Mouse (Mus musculus) kidney, adult 10 weeks (tissue): Measurements from ENCODE around the gene Smim1. TPM values are rescaled to one million over a fixed set of nuclear protein-coding genes. Genes with fewer than 3 reads are reported as not detected.

Experiments used
- polyA plus RNA-seq: library from polyadenylated mRNA; stranded (reverse); fragments of 350-450 nt; fragmentation: Illumina TruSeq; extraction: RNeasy Lipid Tissue Mini Kit (QIAGEN cat#74804); gene quantifications from one replicate; pipeline ENCODE4 v1.2.3, GENCODE M21; 2014; ENCODE audit warnings: low read depth, low replicate concordance

The Smim1 gene
- 1.7 TPM for polyA plus RNA-seq

DNA sequence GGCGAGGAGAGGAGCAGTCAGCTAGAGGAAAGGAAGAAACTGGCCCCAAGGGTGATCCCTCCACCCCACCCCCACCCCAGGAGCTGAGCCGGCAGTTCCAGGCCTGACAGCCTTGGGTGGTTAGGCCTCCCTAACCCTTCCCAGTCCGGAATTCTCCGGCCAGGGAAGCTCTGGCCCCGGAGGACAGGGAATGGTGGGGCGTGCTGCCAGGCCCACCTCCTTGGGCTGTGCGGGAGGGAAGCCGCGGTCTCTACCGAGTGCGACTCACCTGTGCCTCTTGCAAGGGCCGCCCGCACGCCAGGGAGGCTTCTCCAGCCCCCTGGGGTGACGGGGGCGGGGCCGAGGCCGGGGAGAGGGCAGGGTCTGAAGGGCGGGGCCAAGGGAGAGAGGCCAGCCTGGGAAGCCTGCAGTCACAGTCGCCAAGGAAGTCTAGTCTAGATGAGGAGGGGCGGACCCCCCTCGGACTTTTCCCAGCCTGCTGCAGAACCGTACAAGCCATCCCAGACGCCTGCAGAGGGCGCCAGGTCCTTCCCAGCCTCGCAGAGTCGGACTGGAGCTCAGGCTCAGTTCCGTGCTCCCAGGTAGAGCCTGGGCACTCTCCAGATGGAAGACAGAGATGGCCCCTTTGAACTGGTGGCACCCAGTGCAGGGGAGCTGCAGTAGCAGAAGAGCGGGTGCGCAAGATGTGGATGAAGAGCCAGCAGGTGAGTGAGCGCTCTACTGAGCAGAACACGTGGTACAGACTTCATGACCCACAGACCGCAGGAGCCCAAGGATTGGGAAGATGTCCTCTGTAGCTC is at the start of gene Smim1:
Gene Smim1 (minus strand): TSS at position 590 of the 800 bp plus-strand sequence.

DNA sequence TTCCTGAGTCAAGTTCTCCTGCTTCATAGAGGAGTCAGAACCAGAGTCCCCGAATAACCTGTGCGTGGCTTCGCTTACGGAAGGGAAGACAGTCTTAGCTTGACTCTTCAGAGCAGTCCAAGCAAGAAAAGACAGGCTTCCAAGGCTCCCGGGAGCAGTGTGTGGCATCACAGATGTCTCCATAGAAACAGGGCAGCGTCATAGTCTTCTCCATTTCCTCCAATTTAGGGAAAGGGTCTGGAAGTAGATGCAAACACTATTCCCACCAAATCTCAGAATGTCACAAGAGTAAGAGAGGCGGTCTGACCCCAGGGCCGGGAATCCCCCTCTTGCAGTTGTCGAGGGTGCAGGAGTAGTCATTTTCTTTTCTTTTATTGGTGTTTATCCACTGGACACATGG is 16.5 kb upstream of the Smim1 start, which contains the start of gene Ccdc27:
Gene Ccdc27 (minus strand): TSS at position 101 of the 400 bp plus-strand sequence.

DNA sequence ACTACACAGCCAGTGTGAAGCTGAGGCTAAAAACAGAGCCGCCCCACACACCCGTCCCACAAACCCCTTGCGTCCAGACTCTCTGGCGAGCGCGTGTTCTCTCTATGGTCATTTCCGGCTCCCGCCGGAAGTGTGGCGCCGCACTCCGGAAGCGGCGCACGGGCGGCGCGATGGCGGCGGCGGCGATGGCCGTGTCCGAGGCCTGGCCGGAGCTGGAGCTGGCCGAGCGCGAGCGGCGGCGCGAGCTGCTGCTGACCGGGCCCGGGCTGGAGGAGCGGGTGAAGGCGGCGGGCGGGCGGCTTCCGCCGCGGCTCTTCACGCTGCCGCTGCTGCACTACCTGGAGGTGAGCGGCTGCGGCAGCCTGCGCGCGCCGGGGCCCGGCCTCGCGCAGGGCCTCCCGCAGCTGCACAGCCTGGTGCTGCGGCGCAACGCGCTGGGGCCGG is 14.4 kb downstream of the Smim1 start, which contains the start of gene Lrrc47:
Gene Lrrc47 (plus strand): TSS at position 86 of the 444 bp plus-strand sequence.

GRCm38 (mm10) chr4:153974431-153975291 is 51.4 kb downstream of the Smim1 start, which contains the start of the genes Dffb and Cep104:
Gene Dffb (minus strand): TSS chr4:153975126.
Gene Cep104 (plus strand): TSS chr4:153975194.

Other genes starting within 250 kb of the Smim1 start
- 20.1 TPM for gene A430005L14Rik, start 69.0 kb downstream of the Smim1 start, polyA plus RNA-seq
- 3.2 TPM for gene Dffb, start 51.1 kb downstream of the Smim1 start, polyA plus RNA-seq
- 15.5 TPM for gene Cep104, start 51.0 kb downstream of the Smim1 start, polyA plus RNA-seq
- gene Lrrc47, start 14.5 kb downstream of the Smim1 start, polyA plus RNA-seq, result 12.5 TPM
- not detected for gene Ccdc27, start 16.4 kb upstream of the Smim1 start, polyA plus RNA-seq
- gene Trp73, start 114.0 kb upstream of the Smim1 start, polyA plus RNA-seq, result not detected
- not detected for gene Wrap73, start 116.1 kb upstream of the Smim1 start, polyA plus RNA-seq
- 70.5 TPM for gene Tprgl, start 134.4 kb upstream of the Smim1 start, polyA plus RNA-seq
- not detected for gene Megf6, start 144.5 kb upstream of the Smim1 start, polyA plus RNA-seq